Mouse (Mus musculus): Measurements from ENCODE around the gene Olfr342. TPM values are rescaled to one million over a fixed set of nuclear protein-coding genes. Genes with fewer than 3 reads are reported as not detected.

The Olfr342 gene
- polyA plus RNA-seq (2021; fragmentation: Nextera tagmentation) = not detected in 2 replicates
- long read RNA-seq, experiment 1 = 0 reads
- long read RNA-seq, experiment 2 = 0 reads

DNA sequence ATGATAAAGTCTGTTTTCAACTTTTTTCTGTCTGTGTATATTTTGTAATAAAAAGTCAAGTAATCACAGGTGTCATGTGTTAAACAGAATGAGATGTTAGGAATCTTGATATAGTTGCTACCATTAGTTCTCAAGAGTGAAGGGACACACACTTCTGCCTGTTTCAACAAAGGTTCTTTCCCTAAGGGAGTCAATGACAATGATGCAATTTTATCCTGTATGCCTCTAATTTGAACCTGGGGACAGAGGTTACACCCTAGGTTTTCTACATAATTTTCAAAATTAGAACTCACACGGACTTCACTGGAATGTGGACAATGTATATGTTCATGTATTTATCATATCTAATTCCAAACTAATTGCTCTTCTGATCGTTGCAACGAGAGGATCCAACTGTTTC is at the start of gene Olfr342:
Gene Olfr342, plus strand, starts transcription at position 301 of the 400 bp plus-strand sequence.

DNA sequence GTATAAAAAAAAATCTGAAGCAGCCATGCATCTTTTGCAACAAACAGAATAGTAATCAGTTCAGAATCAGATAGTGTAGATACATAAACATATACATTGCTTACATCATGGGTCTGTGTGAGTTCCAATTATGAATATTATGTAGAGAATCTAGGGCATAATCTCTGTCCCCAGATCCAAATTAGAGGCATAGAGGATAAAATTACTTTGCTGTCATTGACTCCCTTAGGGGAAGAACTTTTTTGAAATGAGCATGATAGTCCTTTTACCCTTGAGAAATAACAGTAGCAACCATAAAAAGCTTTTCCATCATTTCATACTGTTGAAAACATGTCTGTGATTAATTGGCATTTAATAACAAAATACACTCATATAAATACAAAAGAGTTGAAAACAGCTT is 42.4 kb upstream of the Olfr342 start, which contains the start of gene Olfr341:
Gene Olfr341, minus strand, starts transcription at position 101 of the 400 bp plus-strand sequence.

DNA sequence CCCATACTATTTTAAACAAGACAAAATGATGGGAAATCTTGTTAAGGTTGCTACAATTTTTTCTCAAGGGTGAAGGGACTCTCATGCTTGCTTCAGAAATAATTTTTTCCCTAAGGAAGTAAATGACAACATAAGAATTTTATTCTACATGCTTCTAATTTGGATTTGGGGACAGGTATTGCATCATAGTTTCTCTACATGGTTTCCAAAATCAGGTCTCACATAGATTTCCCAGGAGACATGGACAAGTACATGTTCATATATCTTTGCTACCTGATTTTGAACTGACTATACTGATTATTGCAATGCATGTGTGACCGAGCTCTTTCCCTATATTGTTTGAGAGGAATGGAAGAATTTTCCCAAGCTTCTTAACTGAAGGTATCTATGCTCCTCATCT is 41.6 kb downstream of the Olfr342 start, which contains the start of gene Olfr344:
Gene Olfr344, plus strand, starts transcription at position 301 of the 400 bp plus-strand sequence.

Other genes starting within 250 kb of the Olfr342 start
- not detected in 2 replicates for gene Olfr338, start 151.5 kb upstream of the Olfr342 start, polyA plus RNA-seq (2021; fragmentation: Nextera tagmentation)
- gene Olfr339, start 106.1 kb upstream of the Olfr342 start, polyA plus RNA-seq (2021; fragmentation: Nextera tagmentation) = not detected in 2 replicates
- not detected in 2 replicates for gene Olfr340, start 72.4 kb upstream of the Olfr342 start, polyA plus RNA-seq (2021; fragmentation: Nextera tagmentation)
- gene Olfr341, start 42.5 kb upstream of the Olfr342 start, polyA plus RNA-seq (2021; fragmentation: Nextera tagmentation) = not detected in 2 replicates
- gene Olfr344, start 41.7 kb downstream of the Olfr342 start, polyA plus RNA-seq (2021; fragmentation: Nextera tagmentation) = not detected in 2 replicates
- gene Olfr345, start 115.0 kb downstream of the Olfr342 start, polyA plus RNA-seq (2021; fragmentation: Nextera tagmentation) = not detected in 2 replicates
- gene Olfr346, start 160.8 kb downstream of the Olfr342 start, polyA plus RNA-seq (2021; fragmentation: Nextera tagmentation) = not detected in 2 replicates
- not detected in 2 replicates for gene Olfr347, start 206.9 kb downstream of the Olfr342 start, polyA plus RNA-seq (2021; fragmentation: Nextera tagmentation)

Data from layer of hippocampus, adult 6 months (tissue).